Mouse (Mus musculus) testis, adult 2 months (tissue): ENCODE data around the gene Clec4d.

Experiments
- CTCF ChIP-seq: fragments of 200-500 bp; IDR thresholded peaks from 2 replicates; pipeline ENCODE4 v1.5.1; 2012; ENCODE audit warnings: low read depth, mild to moderate bottlenecking, inconsistent platforms, low read length, moderate library complexity; ENCODE audit not compliant: control insufficient read depth, insufficient read depth, insufficient replicate concordance
- POLR2A ChIP-seq: fragments of 200-500 bp; IDR thresholded peaks from 2 replicates; pipeline ENCODE4 v1.6.1; 2012; ENCODE audit warnings: low read depth, mild to moderate bottlenecking, inconsistent platforms, low read length, moderate library complexity; ENCODE audit not compliant: control insufficient read depth

DNA sequence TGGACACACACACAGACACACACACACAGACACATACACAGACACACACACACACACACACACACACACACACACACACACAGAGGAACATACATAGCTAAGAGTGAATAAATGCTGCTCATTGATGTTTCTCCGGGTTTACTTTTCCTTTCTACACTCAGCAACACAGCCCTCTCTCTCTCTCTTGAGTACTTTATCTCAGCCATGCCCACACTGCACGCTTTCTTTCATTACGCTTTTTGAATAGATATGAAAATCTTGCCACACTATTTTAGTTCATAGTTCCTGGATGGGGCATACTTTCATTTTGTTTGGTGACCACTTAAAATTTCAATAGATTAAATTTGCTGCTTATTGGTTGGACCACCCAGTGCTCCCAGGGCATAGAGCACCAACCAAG lies 2.3 kb downstream of the Clec4d start:
- TF ChIP-seq CTCF, result no peak
- TF ChIP-seq POLR2A, result no peak
